Mouse (Mus musculus) E14TG2a.4 (cell line): ENCODE measurements at regions not wholly inside any gene's neighbourhood (a gene's known extent, or its start where the extent isn't known, plus 50 kb on each side); places are given as distances from the start of the nearest gene placed in this dataset.

Experiments used
- H3K27me3 ChIP-seq: 2 replicates; pipeline ENCODE4 v1.6.1; 2014; ENCODE audit warnings: low read length, control low read depth; ENCODE audit not compliant: insufficient read depth
- H3K36me3 ChIP-seq: 2 replicates; pipeline ENCODE4 v1.6.1; 2014; ENCODE audit warnings: low read length, control low read depth; ENCODE audit not compliant: insufficient read depth
- H3K4me1 ChIP-seq: replicated peaks from 2 replicates; pipeline ENCODE4 v1.6.1; 2014; ENCODE audit warnings: low read depth, low read length, control low read depth
- H3K4me3 ChIP-seq: replicated peaks from 2 replicates; pipeline ENCODE4 v1.5.1; 2014; ENCODE audit warnings: mild to moderate bottlenecking, low read length
- H3K9me3 ChIP-seq: 2 replicates; pipeline ENCODE4 v1.6.1; 2014; ENCODE audit warnings: low read length, control low read depth
- CTCF ChIP-seq: conservative IDR thresholded peaks from 2 replicates; pipeline ENCODE4 v1.5.1; 2014; ENCODE audit warnings: low read length
- NANOG ChIP-seq: IDR thresholded peaks from 2 replicates; pipeline ENCODE4 v1.6.1; 2014; ENCODE audit warnings: borderline replicate concordance, low read length, mixed read lengths
- POU5F1 ChIP-seq: IDR thresholded peaks from 2 replicates; pipeline ENCODE4 v1.6.1; 2014; ENCODE audit warnings: low read length, borderline replicate concordance

DNA sequence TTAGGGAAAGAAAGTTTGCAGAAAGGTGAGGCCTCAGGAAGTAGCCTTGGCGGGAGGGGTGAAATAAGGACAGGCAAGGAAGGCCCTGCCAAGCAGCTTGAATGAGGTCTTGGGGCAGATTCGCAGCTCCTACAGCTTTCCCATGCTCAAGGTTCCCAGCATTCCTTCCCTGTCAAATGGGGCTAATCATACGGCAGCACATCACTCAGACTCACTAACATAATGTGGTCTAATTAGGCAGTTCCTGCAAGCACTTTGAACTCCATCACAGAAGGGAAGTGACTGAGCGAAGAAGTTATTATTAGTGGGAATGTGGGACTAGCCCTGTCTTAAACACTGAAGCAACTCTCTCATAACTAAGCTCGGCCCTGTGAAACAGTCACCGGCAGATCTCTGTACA lies 87.1 kb upstream of the Gm10260 start:
- H3K4me1 ChIP-seq, result peaks cover 24% of the 10 kb centered on the region
- H3K4me3 ChIP-seq, result no peak overlapping the region
- no peaks in the 10 kb centered on the region for H3K27me3 ChIP-seq
- H3K9me3 ChIP-seq, result peaks cover 13% of the 10 kb centered on the region
- TF ChIP-seq NANOG (no peak), CTCF (no peak), POU5F1 (no peak)
- no peaks in the 10 kb centered on the region for H3K36me3 ChIP-seq

- no peak for TF ChIP-seq POU5F1
- no peak for TF ChIP-seq CTCF
- TF ChIP-seq NANOG, result no peak
Observed at GRCm38 (mm10) chr13:97845148-97845547, 84.7 kb upstream of the Gm10260 start.

DNA sequence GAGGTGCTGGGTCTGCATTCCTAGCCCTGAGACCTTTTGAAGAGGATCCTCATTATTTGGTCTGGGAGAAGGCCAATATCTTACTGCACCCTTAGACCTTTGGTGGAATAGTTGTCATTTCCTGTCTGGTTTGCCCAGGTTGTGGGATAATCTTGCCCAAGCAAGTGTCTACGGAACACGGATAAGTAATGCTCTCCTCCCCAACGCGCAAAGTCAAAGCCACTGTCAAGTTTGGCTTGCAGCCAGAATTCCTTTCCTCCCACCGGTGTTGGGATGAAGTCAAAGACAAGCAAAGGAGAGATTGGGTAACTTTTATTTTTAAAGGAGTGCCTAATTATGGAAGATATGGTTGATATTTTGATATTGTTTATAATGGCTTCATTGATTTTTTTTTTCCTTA lies 82.4 kb upstream of the Gm10260 start:
- no peaks in the 10 kb centered on the region for H3K36me3 ChIP-seq
- TF ChIP-seq CTCF (no peak), NANOG (no peak), POU5F1 (no peak)
- peaks cover 13% of the 10 kb centered on the region for H3K9me3 ChIP-seq
- H3K4me1 ChIP-seq, result peaks cover 51% of the 10 kb centered on the region
- no peak overlapping the region for H3K4me3 ChIP-seq
- H3K27me3 ChIP-seq, result no peaks in the 10 kb centered on the region

More at GRCm38 (mm10) chr13:97845148-97845547, 84.7 kb upstream of the Gm10260 start:
- Histone ChIP-seq H3K9me3 (peaks cover 13% of the 10 kb centered on the region), H3K4me3 (no peak overlapping the region), H3K4me1 (peaks cover 33% of the 10 kb centered on the region), H3K27me3 (no peaks in the 10 kb centered on the region), H3K36me3 (no peaks in the 10 kb centered on the region)

DNA sequence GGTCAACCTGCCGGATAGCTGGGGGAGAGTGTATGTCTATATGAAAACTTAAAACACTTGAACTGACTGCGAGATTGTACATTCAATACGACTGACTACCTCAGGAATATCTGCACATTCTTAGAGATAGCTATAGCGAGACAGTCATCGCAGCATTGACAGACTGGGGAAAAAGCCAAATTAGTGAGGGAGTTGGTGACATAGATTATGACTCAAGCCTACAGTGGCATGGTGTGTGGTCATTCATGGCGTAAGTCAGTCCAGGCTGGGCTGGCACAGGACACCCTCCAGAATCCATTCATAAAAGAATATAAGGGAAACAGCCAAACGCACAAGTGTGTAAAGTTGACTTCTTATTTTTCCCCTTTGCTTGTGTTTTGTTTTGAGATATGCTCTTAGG lies 81.1 kb upstream of the Gm10260 start:
- H3K9me3 ChIP-seq, result peaks cover 13% of the 10 kb centered on the region
- no peak overlapping the region for H3K4me3 ChIP-seq
- no peaks in the 10 kb centered on the region for H3K27me3 ChIP-seq
- no peaks in the 10 kb centered on the region for H3K36me3 ChIP-seq
- TF ChIP-seq NANOG (no peak), POU5F1 (no peak)
- peaks cover 56% of the 10 kb centered on the region for H3K4me1 ChIP-seq

GRCm38 (mm10) chr13:97839617-97840308 lies 79.3 kb upstream of the Gm10260 start:
- Histone ChIP-seq H3K36me3 (no peaks in the 10 kb centered on the region), H3K27me3 (no peaks in the 10 kb centered on the region), H3K4me1 (peaks cover 50% of the 10 kb centered on the region), H3K4me3 (no peak overlapping the region), H3K9me3 (peaks cover 13% of the 10 kb centered on the region)
- no peak for TF ChIP-seq NANOG
- TF ChIP-seq CTCF, result no peak
- no peak for TF ChIP-seq POU5F1

GRCm38 (mm10) chr13:97837443-97838000 lies 77.1 kb upstream of the Gm10260 start:
- H3K36me3 ChIP-seq, result no peaks in the 10 kb centered on the region
- H3K4me1 ChIP-seq, result peaks cover 37% of the 10 kb centered on the region
- TF ChIP-seq POU5F1 (no peak), NANOG (no peak), CTCF (no peak)
- H3K4me3 ChIP-seq, result no peak overlapping the region
- H3K9me3 ChIP-seq, result no peaks in the 10 kb centered on the region
- no peaks in the 10 kb centered on the region for H3K27me3 ChIP-seq

DNA sequence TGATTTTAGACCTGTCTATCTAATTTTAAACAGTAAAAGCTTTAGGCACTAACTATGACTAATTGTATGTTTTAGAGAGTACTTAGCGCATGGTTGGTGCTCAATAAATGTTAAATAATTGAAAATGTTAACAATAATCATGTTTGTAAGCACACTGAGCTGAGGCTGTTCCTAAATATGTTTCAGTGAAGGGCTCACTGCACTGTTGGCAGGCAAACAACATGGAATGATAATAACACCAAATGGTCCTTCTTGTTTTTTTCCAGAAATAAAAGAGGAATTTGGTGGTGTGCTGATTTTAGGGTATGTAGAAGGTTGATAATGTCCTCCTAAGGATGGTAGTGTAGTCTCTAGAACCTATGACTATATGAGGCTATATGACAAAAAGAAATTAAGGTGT lies 72.0 kb upstream of the Gm10260 start:
- Histone ChIP-seq H3K4me1 (peaks cover 18% of the 10 kb centered on the region), H3K36me3 (no peaks in the 10 kb centered on the region), H3K9me3 (no peaks in the 10 kb centered on the region), H3K4me3 (no peak overlapping the region), H3K27me3 (peaks cover 10% of the 10 kb centered on the region)
- TF ChIP-seq NANOG (no peak), POU5F1 (no peak), CTCF (no peak)

DNA sequence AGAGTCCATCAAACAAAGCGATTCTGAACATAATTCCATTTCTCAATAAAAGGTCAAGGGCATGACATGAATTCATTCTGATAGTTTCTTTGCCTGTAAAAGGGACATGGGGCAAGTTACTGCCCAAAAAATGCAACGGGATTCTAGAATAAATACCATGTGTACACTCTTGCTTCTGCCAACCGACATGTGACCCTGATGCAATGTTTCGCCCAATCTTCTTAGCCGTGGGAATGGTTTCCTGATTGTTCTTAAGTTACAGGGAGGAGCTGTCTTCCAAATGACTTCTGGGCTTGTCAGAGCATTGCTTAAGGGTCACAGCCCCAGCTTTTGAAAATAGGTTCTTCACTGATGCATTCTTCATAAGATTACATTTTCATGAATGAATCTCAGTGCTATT lies 71.4 kb upstream of the Gm10260 start:
- H3K4me1 ChIP-seq, result peaks cover 13% of the 10 kb centered on the region
- H3K4me3 ChIP-seq, result no peak overlapping the region
- H3K27me3 ChIP-seq, result peaks cover 10% of the 10 kb centered on the region
- TF ChIP-seq POU5F1, result no peak
- TF ChIP-seq NANOG, result no peak
- no peak for TF ChIP-seq CTCF
- no peaks in the 10 kb centered on the region for H3K36me3 ChIP-seq
- no peaks in the 10 kb centered on the region for H3K9me3 ChIP-seq

DNA sequence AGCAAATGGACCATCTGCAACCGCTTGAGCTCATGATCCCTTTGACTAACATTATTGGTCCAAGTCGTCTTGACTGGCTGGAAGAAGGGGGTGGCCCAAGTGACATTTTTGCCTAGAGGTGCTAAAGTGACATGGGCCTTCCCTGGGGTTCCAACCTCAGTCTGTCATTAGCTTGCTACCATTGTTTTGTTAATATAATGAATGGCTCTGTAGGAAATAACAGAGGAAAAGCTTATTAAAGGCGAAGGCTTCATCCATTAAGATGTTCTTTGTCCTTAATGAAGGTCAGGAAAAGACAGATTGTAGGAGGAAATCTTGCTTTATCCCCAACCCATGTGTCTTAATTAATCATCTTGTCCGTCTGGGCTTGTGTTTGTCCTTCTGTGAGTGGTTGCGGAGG lies 69.1 kb upstream of the Gm10260 start:
- Histone ChIP-seq H3K4me1 (peaks cover 28% of the 10 kb centered on the region), H3K36me3 (no peaks in the 10 kb centered on the region), H3K4me3 (no peak overlapping the region), H3K9me3 (no peaks in the 10 kb centered on the region), H3K27me3 (peaks cover 10% of the 10 kb centered on the region)
- TF ChIP-seq NANOG (peak; percentile 51; the same call in 1 of the 2 replicates), CTCF (no peak)
